Comparison of ENCODE assay signal across 21 mouse cellular contexts in genomic region chr8:26395061-26395460, GRCm38 (mm10).
DNase-seq lines count a peak whose midpoint lies in the region; ATAC-seq and TF ChIP-seq lines count a peak whose summit lies in the region.
"Had no signal": no experiment of that assay in that cellular context is flagged by ENCODE, and none has a peak within 500 bp of the region (broad histone marks: within the 10 kb centered on the region; RNA-seq: fewer than 3 reads in every experiment).

No protein-coding gene starts in this region.

- no peak for ATAC-seq in hindbrain, postnatal 0 days
- no peak for ATAC-seq in hindbrain, embryonic 13.5 days (ENCODE audit: low FRiP score)
- ATAC-seq in midbrain, postnatal 0 days (ENCODE audit: low FRiP score), result no peak
- ATAC-seq in midbrain, embryonic 11.5 days (ENCODE audit: low FRiP score), result no peak
- ATAC-seq: lung, postnatal 0 days; Patski had no signal

- peak; percentile 53 for TF ChIP-seq CTCF in hindbrain, postnatal 0 days (IDR thresholded peaks at IDR 0.05; ENCODE audit: low read depth)
- TF ChIP-seq CTCF in midbrain, postnatal 0 days (IDR thresholded peaks at IDR 0.05), result peak; percentile 67

- H3K4me3 ChIP-seq in hindbrain, postnatal 0 days (ENCODE audit: low read length), result no peak overlapping the region
- no peak overlapping the region for H3K4me3 ChIP-seq in hindbrain, embryonic 13.5 days
- H3K4me3 ChIP-seq in midbrain, postnatal 0 days (ENCODE audit: low read depth, low read length), result no peak overlapping the region
- H3K4me3 ChIP-seq in midbrain, embryonic 11.5 days (ENCODE audit: low read depth, low read length), result no peak overlapping the region
- H3K4me3 ChIP-seq: forebrain, embryonic 10.5 days; heart, embryonic 10.5 days; hindbrain, embryonic 10.5 days; midbrain, embryonic 12.5 days; neural tube, embryonic 12.5 days had no signal

- DNase-seq in cerebellum, adult 8-10 months, result peak; percentile 5
- no peak for DNase-seq in cerebellum, adult 18-20 months
- DNase-seq in hindbrain, postnatal 0 days (ENCODE audit: low spot score), result peak; percentile 28
- DNase-seq in midbrain, postnatal 0 days (ENCODE audit: low spot score), result peak; percentile 39
- no peak for DNase-seq in midbrain, embryonic 11.5 days (ENCODE audit: low spot score, missing footprints)
- DNase-seq in right cerebral cortex, adult 18-20 months, result no peak
- DNase-seq: adrenal gland, adult 8-10 months; gastrocnemius, postnatal 36 days; heart, postnatal 10 days; kidney, adult 18-20 months; retina, postnatal 1 day; thymus, postnatal 14 days had no signal

- 77% methylated on average over 6 of the region's 6 CpGs for WGBS in hindbrain, postnatal 0 days
- WGBS in hindbrain, embryonic 13.5 days, result 84% methylated on average over 6 of the region's 6 CpGs
- 80% methylated on average over 6 of the region's 6 CpGs for WGBS in midbrain, postnatal 0 days
- WGBS in midbrain, embryonic 11.5 days, result 83% methylated on average over 6 of the region's 6 CpGs

- H3K36me3 ChIP-seq in hindbrain, postnatal 0 days (ENCODE audit: insufficient read depth, low read length), result no peaks in the 10 kb centered on the region
- no peaks in the 10 kb centered on the region for H3K36me3 ChIP-seq in hindbrain, embryonic 13.5 days
- H3K36me3 ChIP-seq in midbrain, postnatal 0 days (ENCODE audit: insufficient read depth, low read length), result no peaks in the 10 kb centered on the region
- no peaks in the 10 kb centered on the region for H3K36me3 ChIP-seq in midbrain, embryonic 11.5 days (ENCODE audit: control insufficient read depth, insufficient read depth, low read length)
- H3K36me3 ChIP-seq: forebrain, embryonic 10.5 days; G1E; heart, embryonic 10.5 days; hindbrain, embryonic 10.5 days; midbrain, embryonic 12.5 days; neural tube, embryonic 12.5 days had no signal

- no peaks in the 10 kb centered on the region for H3K4me1 ChIP-seq in hindbrain, postnatal 0 days (ENCODE audit: insufficient read depth, low read length)
- H3K4me1 ChIP-seq in hindbrain, embryonic 13.5 days (replicated peaks), result no peaks in the 10 kb centered on the region
- no peaks in the 10 kb centered on the region for H3K4me1 ChIP-seq in midbrain, postnatal 0 days (ENCODE audit: insufficient read depth, low read length)
- H3K4me1 ChIP-seq in midbrain, embryonic 11.5 days (ENCODE audit: control insufficient read depth, insufficient read depth, low read length), result no peaks in the 10 kb centered on the region
- H3K4me1 ChIP-seq: forebrain, embryonic 10.5 days; heart, embryonic 10.5 days; hindbrain, embryonic 10.5 days; midbrain, embryonic 12.5 days; neural tube, embryonic 12.5 days had no signal

- H3K27ac ChIP-seq in hindbrain, postnatal 0 days, result no peak overlapping the region
- H3K27ac ChIP-seq in hindbrain, embryonic 13.5 days, result no peak overlapping the region
- no peak overlapping the region for H3K27ac ChIP-seq in midbrain, postnatal 0 days (ENCODE audit: low read depth, low read length)
- H3K27ac ChIP-seq in midbrain, embryonic 11.5 days (ENCODE audit: low read depth, low read length), result no peak overlapping the region
- H3K27ac ChIP-seq: forebrain, embryonic 10.5 days; heart, embryonic 10.5 days; hindbrain, embryonic 10.5 days; midbrain, embryonic 12.5 days; neural tube, embryonic 12.5 days had no signal

- no peaks in the 10 kb centered on the region for H3K9me3 ChIP-seq in hindbrain, postnatal 0 days (ENCODE audit: low read length)
- peaks cover 10% of the 10 kb centered on the region; the same call in 1 of the 2 replicates for H3K9me3 ChIP-seq in hindbrain, embryonic 13.5 days
- no peaks in the 10 kb centered on the region for H3K9me3 ChIP-seq in midbrain, postnatal 0 days (ENCODE audit: low read length)
- no peaks in the 10 kb centered on the region for H3K9me3 ChIP-seq in midbrain, embryonic 11.5 days (ENCODE audit: control insufficient read depth, low read length)
- H3K9me3 ChIP-seq: G1E; heart, embryonic 10.5 days had no signal

- H3K9ac ChIP-seq in hindbrain, postnatal 0 days (replicated peaks; ENCODE audit: low read length), result no peak overlapping the region
- no peak overlapping the region for H3K9ac ChIP-seq in hindbrain, embryonic 13.5 days
- H3K9ac ChIP-seq in midbrain, postnatal 0 days (replicated peaks; ENCODE audit: low read length, poor library complexity, severe bottlenecking), result no peak overlapping the region
- no peak overlapping the region for H3K9ac ChIP-seq in midbrain, embryonic 11.5 days (ENCODE audit: low read length)
- H3K9ac ChIP-seq: midbrain, embryonic 12.5 days; neural tube, embryonic 12.5 days had no signal

- H3K27me3 ChIP-seq in hindbrain, postnatal 0 days (ENCODE audit: insufficient read depth, low read length), result no peaks in the 10 kb centered on the region
- H3K27me3 ChIP-seq in hindbrain, embryonic 13.5 days, result no peaks in the 10 kb centered on the region
- H3K27me3 ChIP-seq in midbrain, postnatal 0 days (ENCODE audit: insufficient read depth, low read length), result no peaks in the 10 kb centered on the region
- no peaks in the 10 kb centered on the region for H3K27me3 ChIP-seq in midbrain, embryonic 11.5 days (ENCODE audit: control insufficient read depth, insufficient read depth, low read length)
- H3K27me3 ChIP-seq: midbrain, embryonic 12.5 days; neural tube, embryonic 12.5 days had no signal

- H3K4me2 ChIP-seq in hindbrain, postnatal 0 days (ENCODE audit: low read depth, low read length), result no peak overlapping the region
- H3K4me2 ChIP-seq in hindbrain, embryonic 13.5 days, result no peak overlapping the region
- H3K4me2 ChIP-seq in midbrain, postnatal 0 days (ENCODE audit: low read depth, low read length, poor library complexity, severe bottlenecking), result no peak overlapping the region
- H3K4me2 ChIP-seq in midbrain, embryonic 11.5 days, result no peak overlapping the region
- H3K4me2 ChIP-seq: midbrain, embryonic 12.5 days; neural tube, embryonic 12.5 days had no signal

Comparison
In these comparisons a context has a peak if more than half of its experiments do, and no peak if none do; other contexts are left out.
1. DNase-seq: peak in cerebellum, adult 8-10 months (single experiment), hindbrain, postnatal 0 days (single experiment) and midbrain, postnatal 0 days (single experiment); none in cerebellum, adult 18-20 months (0 of 2), midbrain, embryonic 11.5 days (single experiment) and right cerebral cortex, adult 18-20 months (single experiment).